Mouse (Mus musculus) kidney, postnatal 14 days (tissue): ENCODE measurements at regions not wholly inside any gene's neighbourhood (a gene's known extent, or its start where the extent isn't known, plus 50 kb on each side); places are given as distances from the start of the nearest gene placed in this dataset.

Source experiments
- DNase-seq: peaks from one replicate; pipeline ENCODE4 v3.0.0; 2022; ENCODE audit warnings: mixed read lengths

DNA sequence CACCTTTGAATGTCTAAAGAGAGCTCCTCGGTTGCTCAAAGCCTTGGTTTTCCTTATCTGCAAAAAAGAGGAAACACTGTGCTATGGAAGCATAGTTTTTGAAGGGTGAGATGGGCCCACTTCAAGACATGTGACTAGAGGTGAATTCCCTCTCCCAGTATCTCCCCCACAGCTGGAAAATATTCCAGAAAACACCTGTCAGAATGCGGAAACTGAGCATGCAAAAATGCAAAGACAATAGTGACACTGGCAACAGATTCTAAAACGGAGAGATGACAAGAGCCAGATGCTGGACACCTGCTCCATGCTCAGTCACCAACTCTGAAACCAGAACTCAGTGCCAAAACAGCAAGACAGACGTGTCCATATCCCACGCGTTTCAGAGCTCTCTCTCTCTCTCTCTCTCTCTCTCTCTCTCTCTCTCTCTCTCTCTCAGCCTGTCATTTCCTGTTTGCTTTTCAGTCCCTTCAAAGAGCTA, 117.5 kb upstream of the Itga4 start:
- DNase-seq, result no peak

DNA sequence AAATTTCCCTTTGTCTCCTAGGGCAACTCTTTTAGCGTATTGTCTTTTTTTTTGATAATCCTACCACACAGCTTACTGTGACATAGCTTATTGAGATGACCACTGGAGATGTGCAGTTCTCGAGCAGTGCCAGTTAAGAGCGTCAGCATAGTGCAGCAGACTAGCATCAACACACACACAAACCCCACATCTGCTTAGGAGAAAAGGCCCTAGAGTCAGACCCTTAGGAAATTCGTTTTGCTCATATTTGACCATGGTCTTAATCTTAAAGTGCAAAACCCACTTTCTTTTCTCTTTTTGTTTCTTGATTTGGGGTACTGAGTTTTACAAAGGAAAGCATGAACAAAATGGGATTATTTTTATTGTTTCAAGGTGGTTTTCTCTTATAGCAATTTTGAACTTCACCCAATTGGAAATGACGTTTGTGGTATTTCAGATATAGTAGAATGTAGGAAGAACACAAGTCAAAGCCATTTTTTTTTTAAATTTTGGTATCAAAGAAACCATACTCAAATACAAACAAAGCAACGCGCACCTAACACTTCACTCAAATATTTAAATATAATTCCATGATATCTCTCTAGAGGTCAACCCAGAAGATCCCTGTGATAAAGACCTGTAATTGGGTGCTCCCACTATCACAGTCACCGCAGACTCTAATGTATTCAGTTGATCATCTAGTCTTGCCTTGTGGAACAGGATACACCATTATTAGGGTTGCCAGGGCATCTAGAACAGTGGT, 116.7 kb upstream of the Itga4 start:
- DNase-seq, result no peak

DNA sequence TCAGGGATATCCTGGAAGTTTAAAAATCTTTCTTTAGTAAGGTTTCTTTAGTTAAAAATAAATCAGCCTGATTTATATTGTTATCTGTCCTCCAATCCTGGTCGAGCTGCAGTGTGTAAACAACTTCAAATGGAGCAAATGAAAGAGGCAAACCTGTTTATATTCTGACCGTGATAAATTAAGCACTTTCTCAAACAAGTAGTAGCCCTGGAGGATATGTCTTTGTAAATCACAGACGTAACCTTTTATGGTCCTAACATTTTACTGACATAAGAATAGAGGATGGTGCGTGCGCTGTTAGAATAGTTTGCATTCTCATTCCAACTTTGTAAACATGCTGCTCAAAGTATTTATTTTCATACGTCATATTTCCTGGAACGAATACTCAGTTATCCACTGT, 113.3 kb upstream of the Itga4 start:
- DNase-seq, result no peak

DNA sequence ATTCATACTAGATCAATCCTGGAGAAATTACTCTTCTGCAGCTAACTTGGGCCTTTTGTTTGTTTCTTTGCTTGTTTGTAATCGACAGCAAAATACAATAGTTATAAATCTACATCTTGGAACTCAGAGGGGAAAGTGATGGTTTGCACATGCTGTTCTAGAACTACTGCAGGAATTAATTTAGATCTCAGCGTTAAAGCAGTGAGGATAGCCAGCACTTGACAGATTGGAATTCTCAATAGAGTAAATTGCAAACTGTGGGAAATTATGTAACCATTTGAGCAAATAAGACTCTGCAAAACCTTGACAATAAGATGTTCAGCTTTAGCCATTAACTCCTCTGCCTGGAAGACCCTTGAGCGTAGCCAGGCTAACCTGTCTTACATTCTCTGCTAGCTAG, 112.0 kb upstream of the Itga4 start:
- DNase-seq, result no peak

DNA sequence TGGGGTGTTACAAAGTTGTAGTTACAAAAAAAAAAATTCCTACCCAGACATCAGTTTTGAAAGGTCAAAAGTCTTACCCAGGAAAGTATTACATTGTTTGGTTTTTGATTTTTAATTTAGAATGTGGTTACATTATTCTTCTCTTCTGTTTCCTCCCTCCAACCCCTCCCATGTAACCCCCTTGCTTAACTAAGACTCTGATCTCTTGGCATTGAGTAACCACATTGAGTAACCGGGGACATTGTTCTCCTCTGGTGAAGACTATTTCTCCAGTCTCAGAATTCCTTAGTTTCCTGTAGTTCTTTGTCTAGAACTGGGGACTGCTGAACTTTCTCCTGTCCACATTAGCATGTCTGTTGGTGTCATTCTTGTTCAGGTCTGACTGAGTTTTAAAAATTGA, 109.3 kb upstream of the Itga4 start:
- no peak for DNase-seq

DNA sequence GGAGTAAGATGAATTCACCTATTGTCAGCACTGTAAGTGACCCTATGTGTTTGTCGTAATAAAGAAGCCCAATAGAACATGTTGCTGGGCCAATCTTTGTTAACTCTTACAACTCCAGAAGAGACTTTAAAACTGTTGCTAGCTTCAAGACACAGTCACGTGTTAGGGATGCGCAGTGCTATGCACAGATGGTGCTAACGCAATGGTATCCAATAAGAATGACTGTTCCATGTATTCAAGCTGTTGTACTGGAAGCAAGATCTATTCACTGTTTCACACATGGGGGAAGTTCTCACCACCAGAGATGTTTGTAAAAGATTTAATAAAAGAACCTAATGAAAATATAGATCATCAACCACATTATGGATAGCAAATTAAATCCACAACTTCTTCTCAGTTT, 108.7 kb upstream of the Itga4 start:
- no peak for DNase-seq

DNA sequence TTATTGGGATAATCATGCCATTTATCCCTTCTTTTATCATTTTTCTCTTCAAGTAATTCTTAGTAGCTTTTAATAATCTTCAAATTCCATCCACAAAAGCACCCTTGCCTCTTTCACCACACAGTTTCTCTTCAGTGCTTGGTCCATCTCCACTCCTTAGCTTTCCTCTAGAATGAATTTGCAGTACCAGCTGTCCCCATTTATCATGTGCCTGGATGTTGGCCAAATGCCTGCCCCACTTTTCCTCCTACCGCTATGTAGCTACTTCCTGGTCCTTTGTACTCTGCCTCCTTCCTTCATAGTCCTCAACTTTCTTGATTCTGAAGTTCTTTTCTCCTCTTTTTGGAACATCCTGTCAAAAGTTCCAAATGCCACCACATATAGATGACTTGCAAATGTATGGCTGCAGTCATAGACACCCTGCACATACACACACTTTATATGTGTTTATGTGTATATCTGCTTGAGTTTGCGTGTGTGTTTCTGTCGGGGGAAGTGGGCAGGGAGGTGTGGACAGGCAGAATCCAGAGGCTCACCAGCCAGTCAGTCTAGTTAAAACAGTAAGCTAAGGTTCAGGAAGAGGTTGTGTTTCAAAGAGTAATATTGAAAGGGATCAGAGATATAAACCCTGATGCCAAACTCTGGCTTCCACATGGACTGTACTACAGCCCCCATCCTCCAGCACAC, 106.1 kb upstream of the Itga4 start:
- peak; percentile 50 for DNase-seq

DNA sequence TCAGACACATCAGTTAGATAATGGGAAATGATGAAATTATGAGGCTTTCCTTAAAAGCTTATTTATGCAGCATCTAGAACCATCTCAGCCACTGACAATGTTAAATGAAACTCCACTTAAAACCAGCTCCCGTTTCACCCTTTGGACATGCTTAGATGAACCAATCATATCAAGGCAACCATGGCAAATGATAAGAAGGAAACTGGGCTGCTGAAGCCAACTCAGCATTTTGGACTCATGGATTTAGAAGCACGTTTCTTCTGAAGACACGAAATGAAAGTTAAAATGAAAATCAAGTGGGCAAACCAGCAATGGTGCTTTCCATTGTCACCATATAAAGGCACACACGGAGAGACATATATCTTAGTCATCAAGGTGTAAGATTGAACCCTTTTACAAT, 103.6 kb upstream of the Itga4 start:
- DNase-seq, result no peak

DNA sequence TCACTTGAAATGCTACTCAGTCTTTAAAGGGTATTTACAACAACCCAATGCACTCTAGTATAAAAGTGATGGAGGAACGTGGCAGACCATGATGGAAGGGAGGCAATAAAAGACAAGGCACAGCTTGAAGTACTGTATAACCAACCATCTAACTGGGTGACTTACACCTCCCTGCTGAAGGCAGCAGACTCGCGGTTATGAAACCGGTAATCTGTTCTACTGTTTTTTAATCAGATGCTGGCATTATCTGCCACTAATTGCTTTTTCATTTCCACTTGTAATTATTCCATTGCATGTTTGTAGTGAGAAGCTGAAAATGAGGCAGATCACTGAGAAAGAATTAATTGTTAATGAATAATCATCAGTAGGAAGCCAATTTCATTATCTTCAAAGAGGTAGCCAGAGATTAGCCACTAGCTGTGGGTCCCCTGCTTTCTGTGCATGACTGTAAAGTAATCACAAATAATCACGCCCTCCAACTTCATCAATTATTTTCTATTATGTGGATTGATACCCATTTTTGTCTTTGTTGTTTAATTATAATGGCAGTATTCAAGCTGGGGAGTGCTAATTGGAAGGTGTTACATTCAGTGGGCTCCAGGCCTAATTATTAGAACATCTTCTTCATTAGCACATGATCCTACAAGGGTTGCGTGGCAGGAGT, 103.1 kb upstream of the Itga4 start:
- DNase-seq, result no peak

DNA sequence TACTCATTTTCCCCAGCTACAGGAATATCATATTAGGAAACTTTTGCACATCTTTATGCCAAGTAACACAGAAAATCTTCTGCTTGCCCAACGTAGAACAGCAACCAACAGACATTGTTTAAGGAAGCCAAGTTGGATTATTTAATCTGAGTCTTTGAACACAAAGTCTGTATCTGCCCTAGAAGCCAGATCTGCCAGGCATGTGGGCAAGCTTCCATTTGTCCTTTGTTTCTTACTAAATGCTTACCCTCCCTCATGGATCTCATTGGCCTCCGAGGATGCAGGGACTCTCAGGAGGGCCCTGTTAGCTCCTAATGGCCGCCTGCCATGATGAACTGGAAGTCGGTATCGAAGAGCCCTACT, 102.5 kb upstream of the Itga4 start:
- DNase-seq, result no peak

DNA sequence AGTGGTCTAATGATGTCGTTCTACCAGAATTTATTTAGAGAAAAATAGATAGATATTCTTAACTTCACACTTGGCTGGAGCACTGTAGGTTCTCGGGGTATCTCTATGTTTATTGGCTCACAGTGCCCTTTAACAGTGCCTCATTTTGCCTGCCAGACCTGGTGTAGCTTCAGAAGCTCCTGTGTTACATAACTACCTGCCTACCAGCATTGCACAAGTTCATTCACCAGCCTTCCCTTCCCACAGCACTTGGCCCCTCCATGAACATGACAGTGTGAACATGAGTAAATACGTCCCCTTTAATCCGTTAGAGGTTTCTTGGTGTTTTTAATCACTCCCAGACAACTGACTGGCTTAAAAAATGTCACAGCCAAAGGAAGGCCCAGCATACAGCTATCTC, 102.2 kb upstream of the Itga4 start:
- no peak for DNase-seq

DNA sequence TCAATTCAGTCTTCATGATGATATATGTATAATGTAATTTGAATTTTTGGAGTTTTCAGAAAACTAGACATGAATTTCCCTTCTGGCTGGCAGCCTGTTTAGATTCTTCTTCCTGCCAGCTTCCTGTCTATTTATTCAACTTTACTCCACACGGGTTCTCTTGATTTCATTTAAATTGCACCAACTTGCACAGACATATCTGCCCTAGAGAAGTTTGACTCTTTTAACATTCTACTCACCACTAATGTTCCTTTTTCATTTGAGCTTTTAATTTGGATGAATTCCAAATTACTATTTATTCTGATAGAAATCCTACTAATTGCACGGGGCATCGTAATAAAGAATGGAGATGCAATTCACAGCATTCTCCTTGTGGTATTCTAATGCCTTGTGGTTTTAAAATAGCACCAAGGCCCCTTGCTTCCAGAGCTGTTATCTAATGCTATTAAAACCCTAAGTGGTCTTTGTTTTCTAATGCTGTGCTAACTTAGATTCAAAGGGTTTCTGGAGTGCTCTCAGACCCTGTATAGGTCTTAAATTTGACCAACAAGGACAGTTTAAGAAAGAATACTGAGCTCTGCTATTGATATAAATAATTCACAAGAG, 96.7 kb upstream of the Itga4 start:
- DNase-seq, result no peak

DNA sequence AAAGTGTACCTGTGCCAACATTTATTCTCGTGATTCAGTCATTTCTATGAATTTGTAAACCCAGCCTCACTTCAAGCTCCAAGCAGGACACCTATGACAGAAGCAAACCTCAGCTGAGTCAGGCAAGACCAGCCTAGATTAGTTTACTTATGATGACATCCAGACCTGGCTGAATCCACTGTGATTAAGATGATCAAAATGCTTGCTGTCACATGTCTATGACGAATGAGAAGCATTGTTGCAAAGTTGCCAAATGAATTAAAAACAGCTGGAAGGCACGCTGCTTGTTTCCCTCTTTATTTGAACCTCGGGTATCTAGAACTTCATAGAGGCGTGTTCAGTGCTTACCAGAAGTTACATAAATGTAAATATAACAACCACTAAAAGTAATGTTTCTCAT, 95.9 kb upstream of the Itga4 start:
- DNase-seq, result no peak

DNA sequence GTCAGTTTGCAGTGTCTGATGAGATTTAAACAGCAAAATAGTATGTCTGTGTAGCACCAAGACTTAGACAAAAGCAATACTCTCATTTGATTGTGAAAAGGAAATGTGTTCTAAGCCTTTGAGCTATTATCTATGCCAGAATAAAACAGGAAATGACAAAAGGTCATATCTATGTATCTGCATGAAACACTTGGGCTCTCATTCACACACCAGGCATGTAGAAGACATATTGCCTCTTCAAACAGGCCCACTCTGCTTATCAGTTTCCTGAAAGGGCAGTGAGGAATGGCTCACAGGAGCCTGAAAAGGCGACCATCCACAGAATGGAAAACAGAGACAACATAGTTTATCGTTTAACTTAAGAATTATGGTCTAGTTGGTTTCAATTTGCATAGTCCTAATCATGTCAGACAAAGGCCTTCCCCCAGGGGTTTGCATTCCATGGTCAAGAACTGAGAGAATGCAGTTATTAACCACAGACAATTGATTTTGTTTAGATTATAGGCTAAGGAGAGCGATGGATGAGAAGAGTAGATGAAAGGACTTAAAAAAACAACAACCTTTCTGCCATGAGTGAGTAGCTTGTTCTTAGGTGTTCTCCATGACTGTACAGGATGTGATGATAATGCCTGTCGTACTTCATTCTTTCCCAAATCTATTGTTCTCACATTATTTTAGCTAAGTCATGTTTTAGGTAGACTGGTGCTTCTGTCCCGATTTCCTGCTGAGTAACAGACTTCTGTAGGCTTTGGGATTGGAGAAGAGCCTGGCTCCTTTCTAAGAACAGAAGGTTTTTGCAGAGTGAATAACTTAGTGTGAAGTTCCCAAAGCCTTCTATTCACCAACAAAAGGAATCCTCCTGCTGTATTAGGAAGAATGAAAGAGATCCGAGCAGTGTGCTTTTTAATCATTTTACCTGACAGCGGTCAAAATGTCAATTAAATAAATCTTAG, 82.0 kb upstream of the Itga4 start:
- DNase-seq, result no peak

DNA sequence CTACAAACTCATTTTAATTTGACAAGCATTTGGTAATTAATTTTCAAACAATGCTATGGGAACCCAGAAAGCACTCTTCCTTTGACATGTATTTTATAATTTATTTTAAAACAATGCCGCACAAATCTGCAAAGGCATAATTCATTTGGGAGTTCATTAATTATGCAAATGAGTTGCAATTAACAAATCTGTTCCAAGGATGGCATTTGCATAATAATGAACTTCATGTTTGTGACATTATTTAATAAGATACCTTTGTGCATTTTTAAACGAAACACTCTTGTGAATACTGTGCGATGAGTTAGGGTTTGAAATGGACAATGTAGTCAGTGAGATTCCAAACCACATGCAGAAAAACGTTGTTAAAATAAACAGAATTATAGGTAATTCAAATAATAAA, 80.9 kb upstream of the Itga4 start:
- no peak for DNase-seq

DNA sequence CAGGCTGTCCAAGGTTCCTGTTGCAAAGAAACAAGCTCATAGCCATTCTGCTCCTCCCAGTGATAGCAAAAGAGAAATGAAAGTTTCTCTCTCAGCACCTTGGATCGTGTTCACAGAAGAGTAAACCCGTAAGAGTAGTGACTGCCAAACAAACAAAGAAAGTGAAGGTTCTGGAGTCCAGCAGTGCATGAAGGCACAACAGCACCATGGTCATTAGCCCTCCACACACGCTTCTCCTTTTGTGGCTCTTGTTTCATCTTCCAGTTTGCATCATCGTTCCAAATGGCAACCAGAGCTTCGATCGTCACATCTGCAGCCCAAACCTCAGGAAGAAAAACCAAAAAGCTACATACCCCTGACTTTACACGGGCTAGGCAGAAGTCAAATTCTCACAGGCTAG, 74.4 kb upstream of the Itga4 start:
- no peak for DNase-seq

DNA sequence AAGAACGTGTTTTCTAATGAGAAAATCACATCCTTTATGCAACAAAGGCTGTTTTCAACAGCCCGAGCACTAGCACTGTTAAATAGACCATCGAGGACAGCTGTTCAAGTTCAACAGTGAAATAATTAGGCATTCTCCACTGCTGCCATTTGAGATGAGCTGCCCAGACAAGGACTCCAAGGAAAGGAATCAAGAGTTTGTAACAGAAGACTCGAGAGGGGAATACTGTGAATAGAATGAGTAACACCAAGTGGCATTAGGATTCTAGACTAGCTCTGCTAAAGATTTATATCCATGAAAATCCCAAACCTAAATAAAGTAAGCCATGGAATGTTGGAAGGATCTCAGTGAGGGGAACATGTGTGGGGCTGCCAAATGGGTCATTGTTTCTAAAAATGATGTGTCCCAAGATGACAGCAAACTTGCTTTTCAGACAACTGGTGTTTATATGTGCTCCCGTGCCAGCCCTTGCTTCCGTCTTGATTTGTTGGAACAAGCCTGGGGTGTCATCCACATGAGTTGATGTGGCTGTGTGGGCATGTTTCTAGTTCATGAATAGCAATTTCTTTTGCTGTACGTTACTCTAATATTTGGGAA, 72.1 kb upstream of the Itga4 start:
- DNase-seq, result no peak

DNA sequence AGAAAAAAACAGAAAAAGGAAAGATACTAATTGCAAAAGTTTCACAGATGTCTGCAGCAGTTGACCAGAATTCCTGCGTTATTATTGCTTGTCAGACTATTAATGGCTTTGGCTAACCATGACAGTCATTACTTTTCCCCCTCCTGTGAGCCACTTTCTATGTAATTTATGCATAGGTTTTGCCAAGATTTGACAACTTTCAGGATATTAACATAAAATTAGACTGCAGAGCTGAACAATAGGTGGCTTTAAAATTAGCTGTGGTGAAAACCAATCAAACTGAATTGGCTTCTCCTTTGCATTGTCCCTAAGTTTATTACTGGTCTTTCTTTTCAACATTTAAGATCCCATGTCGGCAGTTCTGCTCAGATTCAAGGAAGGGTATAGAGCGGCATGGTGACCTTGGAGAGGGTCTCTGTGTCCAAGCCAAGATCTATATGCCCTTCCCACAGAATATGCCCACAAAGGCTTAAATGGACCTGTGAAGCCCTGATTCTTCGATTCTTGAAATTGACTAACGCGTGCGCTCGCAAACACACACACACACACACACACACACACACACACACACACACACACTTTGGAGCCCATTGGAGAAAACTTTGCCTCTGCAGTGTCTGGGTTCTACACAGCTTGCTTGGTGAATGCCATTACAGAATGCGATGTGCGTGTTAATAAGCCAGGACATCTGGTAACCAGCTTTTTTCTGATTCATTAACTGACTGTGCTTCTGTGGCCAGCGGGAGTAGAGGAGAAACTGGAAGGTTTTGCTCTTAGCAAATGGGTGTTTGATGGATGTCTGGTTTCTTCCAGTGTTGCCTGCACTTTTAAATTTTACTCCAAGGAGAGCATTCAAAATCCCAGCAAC, 69.8 kb upstream of the Itga4 start:
- no peak for DNase-seq

DNA sequence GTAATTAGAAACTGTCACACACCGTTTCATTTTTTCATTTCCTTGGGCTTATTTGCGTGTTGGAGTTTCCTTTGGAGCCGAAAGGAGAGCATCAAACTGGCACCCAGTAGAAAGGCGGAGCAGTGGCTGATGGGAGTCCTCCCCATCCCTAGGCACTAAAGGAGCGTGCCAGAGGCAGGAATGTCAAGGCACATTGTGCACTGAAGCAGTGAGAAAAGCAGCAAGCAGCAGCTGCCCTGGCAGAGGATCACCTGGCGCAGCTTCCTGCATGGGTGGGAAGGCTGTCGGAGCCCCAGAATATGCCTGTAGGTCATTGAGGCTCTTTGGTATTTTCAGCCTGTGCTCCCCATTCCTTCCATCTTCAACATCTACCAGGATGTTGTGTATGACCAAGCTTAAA, 68.3 kb upstream of the Itga4 start:
- DNase-seq, result no peak

DNA sequence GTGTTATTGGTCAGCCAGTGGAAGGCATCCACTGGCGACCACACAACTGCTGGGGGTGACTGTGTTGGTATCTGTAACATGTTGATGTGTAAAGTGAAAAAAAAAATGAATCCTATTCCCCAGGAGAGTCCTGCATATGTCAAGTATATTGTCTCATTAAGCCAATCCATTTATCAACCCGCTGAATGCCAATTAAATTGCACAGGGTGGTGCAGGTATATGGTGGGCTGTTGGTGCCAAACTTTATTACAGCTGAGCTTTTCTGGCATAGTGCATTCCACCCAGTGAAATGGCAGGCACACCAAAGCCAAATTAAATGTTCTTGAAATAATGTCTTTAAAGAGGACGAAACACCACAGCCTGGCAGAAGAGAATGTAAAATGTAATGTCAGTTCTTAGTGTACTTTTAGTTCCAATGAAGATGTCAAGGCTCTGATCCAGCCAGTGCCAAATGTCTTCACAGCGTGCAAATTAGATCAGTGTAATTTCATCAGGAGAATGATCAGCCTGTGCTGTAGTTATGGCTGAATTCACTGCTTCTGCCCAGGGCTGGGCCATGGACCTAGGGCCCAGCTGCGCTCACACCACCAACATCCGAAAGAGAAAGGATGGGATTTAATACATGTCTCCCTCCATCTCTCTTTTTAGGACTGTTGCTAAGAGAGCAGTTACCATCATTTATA, 66.6 kb upstream of the Itga4 start:
- no peak for DNase-seq

DNA sequence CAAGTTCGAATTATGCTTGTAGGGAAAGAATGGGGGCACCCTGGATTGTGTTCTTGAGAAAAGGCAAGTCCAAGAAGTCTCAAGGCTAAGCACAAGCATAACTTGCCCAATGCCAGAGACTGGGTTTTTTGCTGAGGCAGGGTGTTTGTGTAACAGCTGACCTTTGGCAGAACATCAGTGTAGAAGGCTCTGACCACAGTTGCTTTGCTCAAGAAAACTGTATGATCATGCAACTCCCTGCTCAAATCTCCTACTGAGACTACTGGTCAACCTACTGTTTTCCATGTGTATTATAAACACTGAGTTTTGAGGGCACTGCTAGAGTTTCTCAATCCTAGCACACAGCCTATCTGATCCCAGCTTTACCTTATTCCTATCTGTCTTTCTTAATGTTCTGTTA, 61.4 kb upstream of the Itga4 start:
- DNase-seq, result no peak
